14 mouse cellular contexts compared by ENCODE assay signal in genomic region chr8:70646369-70646768, GRCm38 (mm10). TPM values are rescaled to one million over a fixed set of nuclear protein-coding genes. Genes with fewer than 3 reads are reported as not detected.
DNase-seq lines count a peak whose midpoint lies in the region; ATAC-seq lines count a peak whose summit lies in the region.
"Had no signal": no experiment of that assay in that cellular context is flagged by ENCODE, and none has a peak within 500 bp of the region (broad histone marks: within the 10 kb centered on the region; RNA-seq: fewer than 3 reads in every experiment).

No protein-coding gene starts in this region.

- H3K79me2 ChIP-seq in macrophage (ENCODE audit: inconsistent target) = peaks cover 4% of the 10 kb centered on the region; the same call in 1 of the 2 replicates

- 85% methylated on average over 6 of the region's 6 CpGs for WGBS in forebrain, embryonic 12.5 days
- 77% methylated on average over 6 of the region's 6 CpGs for WGBS in forebrain, embryonic 15.5 days
- WGBS in hindbrain, embryonic 10.5 days = 73% methylated on average over 6 of the region's 6 CpGs
- 71% methylated on average over 6 of the region's 6 CpGs for WGBS in hindbrain, embryonic 16.5 days
- WGBS in midbrain, embryonic 12.5 days = 75% methylated on average over 6 of the region's 6 CpGs
- WGBS in midbrain, embryonic 16.5 days = 66% methylated on average over 6 of the region's 6 CpGs
- 85% methylated on average over 4 of the region's 6 CpGs for WGBS in macrophage (ENCODE audit: missing documents)

- peaks cover 28% of the 10 kb centered on the region for H3K36me3 ChIP-seq in forebrain, embryonic 12.5 days (replicated peaks)
- H3K36me3 ChIP-seq in forebrain, embryonic 15.5 days = peaks cover 8% of the 10 kb centered on the region; the same call in 1 of the 2 replicates
- H3K36me3 ChIP-seq in hindbrain, embryonic 10.5 days = peaks cover 31% of the 10 kb centered on the region
- peaks cover 6% of the 10 kb centered on the region; the same call in 1 of the 2 replicates for H3K36me3 ChIP-seq in hindbrain, embryonic 16.5 days (ENCODE audit: control insufficient read depth, insufficient read depth, low read length)
- H3K36me3 ChIP-seq in midbrain, embryonic 12.5 days = peaks cover 20% of the 10 kb centered on the region
- peaks cover 10% of the 10 kb centered on the region for H3K36me3 ChIP-seq in midbrain, embryonic 16.5 days (ENCODE audit: control insufficient read depth, insufficient read depth, low read length)
- no peaks in the 10 kb centered on the region; the same call in 1 of the 2 replicates for H3K36me3 ChIP-seq in macrophage (ENCODE audit: inconsistent target)

- no peaks in the 10 kb centered on the region for H3K9me3 ChIP-seq in forebrain, embryonic 12.5 days
- H3K9me3 ChIP-seq in forebrain, embryonic 15.5 days = no peaks in the 10 kb centered on the region
- no peaks in the 10 kb centered on the region for H3K9me3 ChIP-seq in hindbrain, embryonic 10.5 days
- H3K9me3 ChIP-seq in hindbrain, embryonic 16.5 days (ENCODE audit: control insufficient read depth, low read length) = no peaks in the 10 kb centered on the region
- no peaks in the 10 kb centered on the region for H3K9me3 ChIP-seq in midbrain, embryonic 12.5 days
- H3K9me3 ChIP-seq in midbrain, embryonic 16.5 days (replicated peaks; ENCODE audit: control insufficient read depth, low read length, poor library complexity, severe bottlenecking) = no peaks in the 10 kb centered on the region
- H3K9me3 ChIP-seq: G1E; limb, embryonic 15.5 days had no signal

- no peak for DNase-seq in hindbrain, embryonic 10.5 days (ENCODE audit: low spot score)
- DNase-seq in lung, postnatal 36 days = no peak
- DNase-seq: cerebellum, adult 18-20 months; right cerebral cortex, postnatal 14 days had no signal

- no peak for ATAC-seq in forebrain, embryonic 12.5 days (ENCODE audit: low FRiP score)
- ATAC-seq in forebrain, embryonic 15.5 days (replicated peaks) = no peak
- ATAC-seq in hindbrain, embryonic 16.5 days = no peak
- no peak for ATAC-seq in midbrain, embryonic 12.5 days (ENCODE audit: low FRiP score, low read depth)
- ATAC-seq in midbrain, embryonic 16.5 days = no peak

- H3K4me1 ChIP-seq in forebrain, embryonic 12.5 days = peaks cover 40% of the 10 kb centered on the region
- peaks cover 15% of the 10 kb centered on the region for H3K4me1 ChIP-seq in forebrain, embryonic 15.5 days
- peaks cover 50% of the 10 kb centered on the region for H3K4me1 ChIP-seq in hindbrain, embryonic 10.5 days (replicated peaks)
- peaks cover 13% of the 10 kb centered on the region for H3K4me1 ChIP-seq in hindbrain, embryonic 16.5 days (ENCODE audit: control insufficient read depth, insufficient read depth, low read depth, low read length)
- H3K4me1 ChIP-seq in midbrain, embryonic 12.5 days = peaks cover 24% of the 10 kb centered on the region
- H3K4me1 ChIP-seq in midbrain, embryonic 16.5 days (ENCODE audit: control insufficient read depth, insufficient read depth, low read length) = peaks cover 4% of the 10 kb centered on the region; the same call in 1 of the 2 replicates

- H3K27ac ChIP-seq in forebrain, embryonic 12.5 days = 0 out of 2 replicates have a peak overlapping the region, but pooled peaks have one; percentile 19
- H3K27ac ChIP-seq in forebrain, embryonic 15.5 days (replicated peaks) = no peak overlapping the region
- peak overlapping the region; percentile 84 for H3K27ac ChIP-seq in hindbrain, embryonic 10.5 days
- H3K27ac ChIP-seq in hindbrain, embryonic 16.5 days (ENCODE audit: low read depth, low read length) = no peak overlapping the region
- H3K27ac ChIP-seq in midbrain, embryonic 12.5 days (replicated peaks) = peak overlapping the region; percentile 8
- H3K27ac ChIP-seq in midbrain, embryonic 16.5 days (ENCODE audit: low read length) = no peak overlapping the region
- peak overlapping the region; percentile 98 for H3K27ac ChIP-seq in macrophage

- H3K9ac ChIP-seq in forebrain, embryonic 12.5 days = 0 out of 2 replicates have a peak overlapping the region, but pooled peaks have one; percentile 21
- H3K9ac ChIP-seq in forebrain, embryonic 15.5 days (replicated peaks) = no peak overlapping the region
- H3K9ac ChIP-seq in hindbrain, embryonic 16.5 days (ENCODE audit: low read depth, low read length) = no peak overlapping the region; the same call in 1 of the 2 replicates
- no peak overlapping the region for H3K9ac ChIP-seq in midbrain, embryonic 12.5 days (replicated peaks)
- H3K9ac ChIP-seq in midbrain, embryonic 16.5 days (ENCODE audit: low read depth, low read length) = no peak overlapping the region
- H3K9ac ChIP-seq: limb, embryonic 15.5 days had no signal

- no peak overlapping the region for H3K4me3 ChIP-seq in forebrain, embryonic 12.5 days (replicated peaks)
- no peak overlapping the region for H3K4me3 ChIP-seq in forebrain, embryonic 15.5 days
- no peak overlapping the region for H3K4me3 ChIP-seq in hindbrain, embryonic 10.5 days
- no peak overlapping the region for H3K4me3 ChIP-seq in hindbrain, embryonic 16.5 days (ENCODE audit: low read length)
- no peak overlapping the region for H3K4me3 ChIP-seq in midbrain, embryonic 12.5 days
- no peak overlapping the region for H3K4me3 ChIP-seq in midbrain, embryonic 16.5 days (ENCODE audit: low read depth, low read length)
- no peak overlapping the region for H3K4me3 ChIP-seq in macrophage (ENCODE audit: inconsistent target)
- H3K4me3 ChIP-seq: limb, embryonic 15.5 days had no signal

- 0 out of 2 replicates have a peak, but pooled peaks cover 5% of the 10 kb centered on the region for H3K27me3 ChIP-seq in forebrain, embryonic 12.5 days
- no peaks in the 10 kb centered on the region for H3K27me3 ChIP-seq in forebrain, embryonic 15.5 days
- no peaks in the 10 kb centered on the region for H3K27me3 ChIP-seq in hindbrain, embryonic 10.5 days (ENCODE audit: insufficient read depth, poor library complexity, severe bottlenecking)
- H3K27me3 ChIP-seq in hindbrain, embryonic 16.5 days (replicated peaks; ENCODE audit: control insufficient read depth, insufficient read depth, low read length) = no peaks in the 10 kb centered on the region
- no peaks in the 10 kb centered on the region for H3K27me3 ChIP-seq in midbrain, embryonic 12.5 days
- no peaks in the 10 kb centered on the region for H3K27me3 ChIP-seq in midbrain, embryonic 16.5 days (ENCODE audit: control insufficient read depth, insufficient read depth, low read depth, low read length)
- H3K27me3 ChIP-seq: limb, embryonic 15.5 days had no signal

- H3K4me2 ChIP-seq in forebrain, embryonic 12.5 days = no peak overlapping the region
- H3K4me2 ChIP-seq in forebrain, embryonic 15.5 days (replicated peaks) = no peak overlapping the region
- H3K4me2 ChIP-seq in hindbrain, embryonic 16.5 days (ENCODE audit: low read length) = no peak overlapping the region
- H3K4me2 ChIP-seq in midbrain, embryonic 12.5 days (replicated peaks) = no peak overlapping the region
- no peak overlapping the region for H3K4me2 ChIP-seq in midbrain, embryonic 16.5 days (ENCODE audit: low read length)
- H3K4me2 ChIP-seq: limb, embryonic 15.5 days had no signal

RNA-seq across cellular contexts. Expression of gene Pgpep1, which starts 13.8 kb away (rescaled TPM):
- 69.3 and 70.4 TPM in 2 replicates for polyA plus RNA-seq in forebrain, embryonic 12.5 days (2016; fragmentation: Nextera tagmentation; extraction: Ambion mirVana)
- polyA plus RNA-seq in forebrain, embryonic 15.5 days (2015; fragmentation: Nextera tagmentation; extraction: Ambion mirVana) = 63.6 and 70.2 TPM in 2 replicates
- 87.4 and 141 TPM in 2 replicates for polyA plus RNA-seq in hindbrain, embryonic 10.5 days (2016; fragmentation: Nextera tagmentation; extraction: Ambion mirVana)
- polyA plus RNA-seq in hindbrain, embryonic 16.5 days (2015; fragmentation: Nextera tagmentation; extraction: Ambion mirVana) = 78.3 and 87.6 TPM in 2 replicates
- polyA plus RNA-seq in midbrain, embryonic 12.5 days (2016; fragmentation: Nextera tagmentation; extraction: Ambion mirVana) = 82.7 and 93.7 TPM in 2 replicates
- polyA plus RNA-seq in midbrain, embryonic 16.5 days (2015; fragmentation: Nextera tagmentation; extraction: Ambion mirVana) = 67.2 and 69.7 TPM in 2 replicates
- total RNA-seq in macrophage (2018; cell fraction: chromatin; rRNA removed) = 10 to 100 TPM in 25 of 26 experiments, 1 to 10 TPM in 1; 8.5 to 30.1 (median 21.1) TPM
- 10 to 100 TPM; 19.1 to 38.4 (median 30.7) TPM for total RNA-seq in macrophage (2018; cell fraction: cytosol; rRNA removed)
- 10 to 100 TPM; 12.7 to 46.1 (median 25.0) TPM for total RNA-seq in macrophage (2018; cell fraction: nucleus; rRNA removed)
- 19.1 to 57.8 TPM (median 24.3 TPM) in 3 replicates for polyA plus RNA-seq in macrophage (2018)

RNA-seq across cellular contexts. Expression of gene Gdf15, which starts 14.1 kb away (rescaled TPM):
- polyA plus RNA-seq in forebrain, embryonic 12.5 days (2016; fragmentation: Nextera tagmentation; extraction: Ambion mirVana) = 0.14 TPM in 1 of 2 replicates, not detected in the other
- not detected in 2 replicates for polyA plus RNA-seq in forebrain, embryonic 15.5 days (2015; fragmentation: Nextera tagmentation; extraction: Ambion mirVana)
- not detected in 2 replicates for polyA plus RNA-seq in hindbrain, embryonic 10.5 days (2016; fragmentation: Nextera tagmentation; extraction: Ambion mirVana)
- polyA plus RNA-seq in hindbrain, embryonic 16.5 days (2015; fragmentation: Nextera tagmentation; extraction: Ambion mirVana) = 0.11 and 0.48 TPM in 2 replicates
- 0.17 TPM in 1 of 2 replicates, not detected in the other for polyA plus RNA-seq in midbrain, embryonic 12.5 days (2016; fragmentation: Nextera tagmentation; extraction: Ambion mirVana)
- 0.35 and 0.39 TPM in 2 replicates for polyA plus RNA-seq in midbrain, embryonic 16.5 days (2015; fragmentation: Nextera tagmentation; extraction: Ambion mirVana)
- total RNA-seq in macrophage (2018; cell fraction: chromatin; rRNA removed) = 100 to 1,000 TPM in 12 of 26 experiments, 10 to 100 TPM in 13, 1 to 10 TPM in 1; 7.8 to 467 (median 92.6) TPM
- total RNA-seq in macrophage (2018; cell fraction: cytosol; rRNA removed) = 1,000 to 10,000 TPM in 6 of 26 experiments, 100 to 1,000 TPM in 15, 10 to 100 TPM in 5; 69.9 to 1,947 (median 332) TPM
- total RNA-seq in macrophage (2018; cell fraction: nucleus; rRNA removed) = 1,000 to 10,000 TPM in 7 of 26 experiments, 100 to 1,000 TPM in 16, 10 to 100 TPM in 3; 89.0 to 1,533 (median 505) TPM
- polyA plus RNA-seq in macrophage (2018) = 24.3 to 124 TPM (median 74.3 TPM) in 3 replicates
- total RNA-seq: G1E; layer of hippocampus, adult 18-20 months; left cerebral cortex, adult 8-10 months had no signal

RNA-seq across cellular contexts. Expression of gene Lsm4, which starts 26.7 kb away (rescaled TPM):
- polyA plus RNA-seq in forebrain, embryonic 12.5 days (2016; fragmentation: Nextera tagmentation; extraction: Ambion mirVana) = 259 and 275 TPM in 2 replicates
- 211 and 228 TPM in 2 replicates for polyA plus RNA-seq in forebrain, embryonic 15.5 days (2015; fragmentation: Nextera tagmentation; extraction: Ambion mirVana)
- polyA plus RNA-seq in hindbrain, embryonic 10.5 days (2016; fragmentation: Nextera tagmentation; extraction: Ambion mirVana) = 344 and 354 TPM in 2 replicates
- polyA plus RNA-seq in hindbrain, embryonic 16.5 days (2015; fragmentation: Nextera tagmentation; extraction: Ambion mirVana) = 168 and 169 TPM in 2 replicates
- 255 and 263 TPM in 2 replicates for polyA plus RNA-seq in midbrain, embryonic 12.5 days (2016; fragmentation: Nextera tagmentation; extraction: Ambion mirVana)
- 137 and 143 TPM in 2 replicates for polyA plus RNA-seq in midbrain, embryonic 16.5 days (2015; fragmentation: Nextera tagmentation; extraction: Ambion mirVana)
- 10 to 100 TPM in 20 of 26 experiments, 1 to 10 TPM in 6; 2.7 to 27.9 (median 15.6) TPM for total RNA-seq in macrophage (2018; cell fraction: chromatin; rRNA removed)
- total RNA-seq in macrophage (2018; cell fraction: cytosol; rRNA removed) = 10 to 100 TPM; 43.2 to 69.6 (median 58.9) TPM
- total RNA-seq in macrophage (2018; cell fraction: nucleus; rRNA removed) = 10 to 100 TPM; 14.4 to 45.5 (median 23.0) TPM
- polyA plus RNA-seq in macrophage (2018) = 47.7 to 66.4 TPM (median 48.9 TPM) in 3 replicates

RNA-seq across cellular contexts. Expression of gene Lrrc25, which starts 30.4 kb away (rescaled TPM):
- 0.31 and 0.45 TPM in 2 replicates for polyA plus RNA-seq in forebrain, embryonic 12.5 days (2016; fragmentation: Nextera tagmentation; extraction: Ambion mirVana)
- polyA plus RNA-seq in forebrain, embryonic 15.5 days (2015; fragmentation: Nextera tagmentation; extraction: Ambion mirVana) = 0.74 and 1.3 TPM in 2 replicates
- polyA plus RNA-seq in hindbrain, embryonic 10.5 days (2016; fragmentation: Nextera tagmentation; extraction: Ambion mirVana) = 1.1 and 1.6 TPM in 2 replicates
- polyA plus RNA-seq in hindbrain, embryonic 16.5 days (2015; fragmentation: Nextera tagmentation; extraction: Ambion mirVana) = 1.1 and 1.6 TPM in 2 replicates
- 1.0 and 1.6 TPM in 2 replicates for polyA plus RNA-seq in midbrain, embryonic 12.5 days (2016; fragmentation: Nextera tagmentation; extraction: Ambion mirVana)
- polyA plus RNA-seq in midbrain, embryonic 16.5 days (2015; fragmentation: Nextera tagmentation; extraction: Ambion mirVana) = 0.64 and 0.97 TPM in 2 replicates
- total RNA-seq in macrophage (2018; cell fraction: chromatin; rRNA removed) = 100 to 1,000 TPM in 7 of 26 experiments, 10 to 100 TPM in 19; 21.1 to 149 (median 77.4) TPM
- total RNA-seq in macrophage (2018; cell fraction: cytosol; rRNA removed) = 100 to 1,000 TPM in 25 of 26 experiments, 10 to 100 TPM in 1; 89.3 to 365 (median 193) TPM
- total RNA-seq in macrophage (2018; cell fraction: nucleus; rRNA removed) = 100 to 1,000 TPM in 23 of 26 experiments, 10 to 100 TPM in 3; 63.8 to 384 (median 181) TPM
- 104 to 230 TPM (median 156 TPM) in 3 replicates for polyA plus RNA-seq in macrophage (2018)

RNA-seq across cellular contexts. Expression of gene Ssbp4, which starts 37.7 kb away (rescaled TPM):
- polyA plus RNA-seq in forebrain, embryonic 12.5 days (2016; fragmentation: Nextera tagmentation; extraction: Ambion mirVana) = 97.4 and 106 TPM in 2 replicates
- polyA plus RNA-seq in forebrain, embryonic 15.5 days (2015; fragmentation: Nextera tagmentation; extraction: Ambion mirVana) = 114 TPM in 2 replicates
- 84.4 and 117 TPM in 2 replicates for polyA plus RNA-seq in hindbrain, embryonic 10.5 days (2016; fragmentation: Nextera tagmentation; extraction: Ambion mirVana)
- 148 and 157 TPM in 2 replicates for polyA plus RNA-seq in hindbrain, embryonic 16.5 days (2015; fragmentation: Nextera tagmentation; extraction: Ambion mirVana)
- 115 and 118 TPM in 2 replicates for polyA plus RNA-seq in midbrain, embryonic 12.5 days (2016; fragmentation: Nextera tagmentation; extraction: Ambion mirVana)
- 151 and 173 TPM in 2 replicates for polyA plus RNA-seq in midbrain, embryonic 16.5 days (2015; fragmentation: Nextera tagmentation; extraction: Ambion mirVana)
- 100 to 1,000 TPM in 19 of 26 experiments, 10 to 100 TPM in 7; 38.7 to 250 (median 142) TPM for total RNA-seq in macrophage (2018; cell fraction: chromatin; rRNA removed)
- total RNA-seq in macrophage (2018; cell fraction: cytosol; rRNA removed) = 100 to 1,000 TPM in 25 of 26 experiments, 10 to 100 TPM in 1; 92.7 to 165 (median 127) TPM
- total RNA-seq in macrophage (2018; cell fraction: nucleus; rRNA removed) = 100 to 1,000 TPM in 8 of 26 experiments, 10 to 100 TPM in 18; 37.5 to 190 (median 88.4) TPM
- polyA plus RNA-seq in macrophage (2018) = 71.4 to 137 TPM (median 122 TPM) in 3 replicates

Comparison
In these comparisons a context has a peak if more than half of its experiments do, and no peak if none do; other contexts are left out.
1. H3K27ac ChIP-seq: peak in forebrain, embryonic 12.5 days (single experiment), hindbrain, embryonic 10.5 days (single experiment), midbrain, embryonic 12.5 days (single experiment) and macrophage (single experiment); none in forebrain, embryonic 15.5 days (single experiment), hindbrain, embryonic 16.5 days (single experiment) and midbrain, embryonic 16.5 days (single experiment).
2. RNA of gene Gdf15, which starts 14.1 kb away (polyA plus RNA-seq): 24.3 to 124 TPM in macrophage; 0.11 to 0.48 TPM in hindbrain, embryonic 16.5 days, 0.35 to 0.39 TPM in midbrain, embryonic 16.5 days, 0.14 TPM in forebrain, embryonic 12.5 days, 0.17 TPM in midbrain, embryonic 12.5 days, not detected in forebrain, embryonic 15.5 days and not detected in hindbrain, embryonic 10.5 days; every median in the first group is over 10 times any median in the second.